Mouse (Mus musculus): ENCODE measurements at regions not wholly inside any gene's neighbourhood (a gene's known extent, or its start where the extent isn't known, plus 50 kb on each side); places are given as distances from the start of the nearest gene placed in this dataset.

DNA sequence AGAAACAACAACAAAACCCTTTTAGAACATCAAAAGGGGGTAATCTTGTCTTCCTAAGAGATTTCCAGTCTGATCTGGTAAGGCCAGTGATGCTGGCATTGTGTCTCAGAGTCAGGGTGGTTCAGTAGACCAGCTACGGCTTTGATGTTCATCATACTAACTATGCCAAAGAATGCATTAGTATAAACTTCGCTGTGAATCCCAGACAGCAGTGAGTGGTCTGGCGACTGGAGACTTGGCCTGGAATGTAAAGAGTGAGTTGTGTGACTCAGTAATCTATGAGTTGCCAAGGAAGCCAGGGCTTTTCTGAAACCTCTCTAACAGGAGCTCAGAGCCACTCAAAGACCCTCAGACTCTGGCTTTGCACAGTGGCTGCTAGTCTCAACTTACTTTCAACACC, 288.1 kb upstream of the Foxq1 start:
- 65% methylated on average over 3 of the region's 3 CpGs for WGBS

DNA sequence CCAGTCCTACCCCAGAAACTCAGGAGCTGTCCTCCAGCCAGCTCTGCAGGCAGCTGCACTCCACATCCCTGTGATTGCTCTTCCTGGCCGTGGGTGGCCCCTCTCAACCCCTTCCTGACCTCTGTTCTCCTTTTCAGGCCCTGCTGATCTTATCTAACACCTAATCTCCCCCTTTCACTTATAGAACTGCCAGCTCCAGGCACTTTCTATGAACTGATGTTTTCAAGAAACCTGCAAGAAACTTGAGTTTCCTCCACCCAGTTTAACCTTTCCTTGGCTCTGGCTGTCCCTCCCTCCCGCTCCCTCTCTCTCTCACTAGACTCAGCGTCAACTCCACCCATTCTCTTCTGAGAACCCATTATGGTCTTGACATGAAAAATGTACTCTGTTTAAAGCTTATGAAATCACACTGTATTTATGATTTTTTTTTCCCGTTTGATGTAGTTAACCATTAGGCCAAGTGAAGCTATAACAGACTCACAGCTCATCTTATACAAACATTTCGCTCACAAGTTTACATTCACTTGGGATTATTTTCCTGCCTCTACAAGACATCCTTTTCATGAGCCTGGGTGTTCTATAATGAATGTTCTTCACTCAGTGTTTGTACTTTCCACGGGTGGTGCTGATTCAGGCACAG, 279.8 kb upstream of the Foxq1 start:
- 45% methylated on average over 6 of the region's 6 CpGs for WGBS
- no peaks in the 10 kb centered on the region for H3K4me1 ChIP-seq (ENCODE audit: control insufficient read depth, insufficient read depth, insufficient read length, low read length)
- no peak for TF ChIP-seq CTCF (IDR thresholded peaks at IDR 0.05; ENCODE audit: extremely low read depth, insufficient read length, insufficient replicate concordance, low read depth, low read length)
- TF ChIP-seq POLR2A (IDR thresholded peaks at IDR 0.05; ENCODE audit: low read depth, low read length): no peak
- H3K36me3 ChIP-seq (ENCODE audit: control insufficient read depth, insufficient read depth, low read length): no peaks in the 10 kb centered on the region
- no peak overlapping the region for H3K4me3 ChIP-seq (ENCODE audit: low read depth, low read length)
- H3K27ac ChIP-seq (ENCODE audit: insufficient read depth, low read depth, low read length): no peak overlapping the region
- H3K27me3 ChIP-seq (ENCODE audit: control insufficient read depth, insufficient read depth, low read length): no peaks in the 10 kb centered on the region

More for the DNA sequence above, 288.1 kb upstream of the Foxq1 start:
- Histone ChIP-seq H3K27me3 (ENCODE audit: control insufficient read depth, insufficient read depth, low read length) (no peaks in the 10 kb centered on the region), H3K27ac (ENCODE audit: insufficient read depth, low read depth, low read length) (no peak overlapping the region), H3K4me3 (ENCODE audit: low read depth, low read length) (no peak overlapping the region), H3K36me3 (ENCODE audit: control insufficient read depth, insufficient read depth, low read length) (no peaks in the 10 kb centered on the region), H3K4me1 (ENCODE audit: control insufficient read depth, insufficient read depth, insufficient read length, low read length) (no peaks in the 10 kb centered on the region)
- TF ChIP-seq POLR2A (IDR thresholded peaks at IDR 0.05; ENCODE audit: low read depth, low read length) (no peak), CTCF (IDR thresholded peaks at IDR 0.05; ENCODE audit: extremely low read depth, insufficient read length, insufficient replicate concordance, low read depth, low read length) (no peak)

DNA sequence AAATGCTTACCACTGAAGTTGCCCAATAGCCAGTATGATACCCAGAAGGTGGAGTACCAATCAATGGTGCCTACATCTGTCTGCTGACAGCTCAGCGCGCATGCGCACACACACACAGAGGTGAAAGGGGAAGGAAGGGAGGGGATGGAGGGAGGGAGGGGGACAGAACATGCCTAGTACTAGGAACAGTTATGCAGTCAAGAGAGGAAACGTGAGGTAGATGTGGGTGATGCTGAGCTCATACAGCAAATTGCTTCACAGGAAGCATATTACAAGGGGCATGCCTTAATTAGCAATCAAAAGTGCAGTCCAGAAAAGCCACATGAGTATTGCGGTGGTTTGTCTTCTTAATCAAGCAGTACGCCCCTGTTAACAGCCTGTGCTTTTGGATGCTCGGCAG, 265.3 kb upstream of the Foxq1 start:
- Histone ChIP-seq H3K4me1 (ENCODE audit: control insufficient read depth, insufficient read depth, insufficient read length, low read length) (no peaks in the 10 kb centered on the region), H3K27ac (ENCODE audit: insufficient read depth, low read depth, low read length) (no peak overlapping the region), H3K27me3 (ENCODE audit: control insufficient read depth, insufficient read depth, low read length) (no peaks in the 10 kb centered on the region), H3K36me3 (ENCODE audit: control insufficient read depth, insufficient read depth, low read length) (no peaks in the 10 kb centered on the region), H3K4me3 (ENCODE audit: low read depth, low read length) (no peak overlapping the region)
- 84% methylated on average over 7 of the region's 7 CpGs for WGBS
- TF ChIP-seq CTCF (IDR thresholded peaks at IDR 0.05; ENCODE audit: extremely low read depth, insufficient read length, insufficient replicate concordance, low read depth, low read length) (no peak), POLR2A (IDR thresholded peaks at IDR 0.05; ENCODE audit: low read depth, low read length) (no peak)

DNA sequence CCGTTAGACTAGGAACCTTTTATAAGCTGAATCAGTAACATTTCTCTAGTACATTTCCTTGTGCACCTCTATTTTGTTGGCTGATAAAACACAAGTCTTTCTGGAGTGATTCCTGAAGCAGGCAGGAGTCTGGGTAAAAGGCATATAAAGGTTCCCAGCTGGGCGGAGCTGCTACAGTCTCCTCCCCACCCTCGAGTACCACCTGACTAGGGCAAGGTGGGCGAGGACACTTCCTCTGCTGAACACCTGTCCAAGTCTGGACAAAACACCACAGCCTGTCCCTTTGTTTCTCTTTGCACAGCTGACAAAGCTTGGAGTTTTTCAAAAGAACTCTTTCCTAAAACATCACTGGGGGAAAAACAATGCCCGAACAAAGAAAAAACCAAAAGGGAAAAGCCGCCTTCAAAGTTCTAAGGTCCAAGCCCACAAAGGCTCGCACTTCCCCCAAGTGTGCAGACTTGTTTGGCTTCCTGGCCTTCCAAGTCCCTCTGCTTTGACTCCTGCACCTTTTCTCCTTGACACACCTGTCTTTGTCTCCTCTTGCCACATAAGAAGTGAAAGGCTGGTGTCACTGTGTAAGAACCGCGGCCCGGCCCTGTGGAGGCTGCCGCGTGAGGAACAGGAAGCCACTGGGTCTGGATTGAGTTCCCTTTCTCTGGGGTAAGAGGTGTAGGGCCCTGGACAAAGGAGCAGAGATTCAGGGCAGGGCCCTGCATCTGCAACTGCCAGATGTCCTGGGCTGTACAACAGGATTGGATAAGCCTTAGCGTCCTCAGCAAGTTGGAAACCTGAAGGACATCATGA, 263.1 kb upstream of the Foxq1 start:
- Histone ChIP-seq H3K4me1 (ENCODE audit: control insufficient read depth, insufficient read depth, insufficient read length, low read length) (no peaks in the 10 kb centered on the region), H3K27ac (ENCODE audit: insufficient read depth, low read depth, low read length) (no peak overlapping the region), H3K36me3 (ENCODE audit: control insufficient read depth, insufficient read depth, low read length) (no peaks in the 10 kb centered on the region), H3K4me3 (ENCODE audit: low read depth, low read length) (no peak overlapping the region), H3K27me3 (ENCODE audit: control insufficient read depth, insufficient read depth, low read length) (no peaks in the 10 kb centered on the region)
- TF ChIP-seq CTCF (IDR thresholded peaks at IDR 0.05; ENCODE audit: extremely low read depth, insufficient read length, insufficient replicate concordance, low read depth, low read length) (no peak), POLR2A (IDR thresholded peaks at IDR 0.05; ENCODE audit: low read depth, low read length) (no peak)
- 40% methylated on average over 13 of the region's 13 CpGs for WGBS

DNA sequence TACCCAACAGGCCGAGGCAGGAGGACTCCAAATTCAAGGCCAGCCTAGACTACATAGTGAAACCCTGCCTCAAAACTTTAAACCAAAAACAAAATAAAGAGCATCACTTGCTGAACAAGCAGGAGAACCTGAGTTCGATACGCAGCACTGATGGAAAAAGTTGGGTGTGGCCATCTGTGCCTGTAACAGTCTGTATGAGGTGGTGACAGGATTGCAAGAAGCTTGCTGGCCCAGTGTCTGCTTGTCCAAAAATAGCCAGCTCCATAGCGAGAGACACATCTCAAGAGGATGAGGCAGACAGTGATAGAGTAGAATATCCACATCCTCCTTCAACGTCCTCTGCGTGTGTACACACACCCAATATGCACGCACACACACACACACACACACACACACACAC, 261.9 kb upstream of the Foxq1 start:
- no peaks in the 10 kb centered on the region for H3K4me1 ChIP-seq (ENCODE audit: control insufficient read depth, insufficient read depth, insufficient read length, low read length)
- 85% methylated on average over 7 of the region's 7 CpGs for WGBS
- no peak overlapping the region for H3K4me3 ChIP-seq (ENCODE audit: low read depth, low read length)
- H3K27ac ChIP-seq (ENCODE audit: insufficient read depth, low read depth, low read length): no peak overlapping the region
- no peaks in the 10 kb centered on the region for H3K36me3 ChIP-seq (ENCODE audit: control insufficient read depth, insufficient read depth, low read length)
- TF ChIP-seq CTCF (IDR thresholded peaks at IDR 0.05; ENCODE audit: extremely low read depth, insufficient read length, insufficient replicate concordance, low read depth, low read length) (no peak), POLR2A (IDR thresholded peaks at IDR 0.05; ENCODE audit: low read depth, low read length) (no peak)
- no peaks in the 10 kb centered on the region for H3K27me3 ChIP-seq (ENCODE audit: control insufficient read depth, insufficient read depth, low read length)

DNA sequence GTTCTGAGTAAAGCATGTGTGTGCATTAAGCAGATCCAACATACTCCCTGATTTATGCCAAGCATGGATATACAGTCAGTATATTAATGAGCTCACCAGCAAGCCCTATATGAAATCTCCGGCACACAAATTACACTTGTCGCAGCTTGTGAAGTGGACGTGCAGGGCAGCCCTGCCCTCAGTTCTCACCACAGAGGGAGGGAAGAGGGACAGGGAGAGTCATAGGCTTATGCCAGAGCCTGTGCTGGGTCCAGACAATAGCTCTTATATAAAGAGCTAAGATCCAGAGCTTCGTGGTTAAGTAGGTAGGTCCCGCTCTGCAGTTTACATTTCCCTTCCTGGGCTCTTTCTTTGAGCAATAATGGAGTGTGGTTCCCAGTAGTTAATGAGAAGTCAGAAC, 252.7 kb upstream of the Foxq1 start:
- TF ChIP-seq POLR2A (IDR thresholded peaks at IDR 0.05; ENCODE audit: low read depth, low read length) (no peak), CTCF (IDR thresholded peaks at IDR 0.05; ENCODE audit: extremely low read depth, insufficient read length, insufficient replicate concordance, low read depth, low read length) (no peak)
- Histone ChIP-seq H3K4me1 (ENCODE audit: control insufficient read depth, insufficient read depth, insufficient read length, low read length) (no peaks in the 10 kb centered on the region), H3K27me3 (ENCODE audit: control insufficient read depth, insufficient read depth, low read length) (no peaks in the 10 kb centered on the region), H3K36me3 (ENCODE audit: control insufficient read depth, insufficient read depth, low read length) (no peaks in the 10 kb centered on the region), H3K4me3 (ENCODE audit: low read depth, low read length) (no peak overlapping the region), H3K27ac (ENCODE audit: insufficient read depth, low read depth, low read length) (no peak overlapping the region)
- WGBS: 78% methylated on average over 5 of the region's 5 CpGs

DNA sequence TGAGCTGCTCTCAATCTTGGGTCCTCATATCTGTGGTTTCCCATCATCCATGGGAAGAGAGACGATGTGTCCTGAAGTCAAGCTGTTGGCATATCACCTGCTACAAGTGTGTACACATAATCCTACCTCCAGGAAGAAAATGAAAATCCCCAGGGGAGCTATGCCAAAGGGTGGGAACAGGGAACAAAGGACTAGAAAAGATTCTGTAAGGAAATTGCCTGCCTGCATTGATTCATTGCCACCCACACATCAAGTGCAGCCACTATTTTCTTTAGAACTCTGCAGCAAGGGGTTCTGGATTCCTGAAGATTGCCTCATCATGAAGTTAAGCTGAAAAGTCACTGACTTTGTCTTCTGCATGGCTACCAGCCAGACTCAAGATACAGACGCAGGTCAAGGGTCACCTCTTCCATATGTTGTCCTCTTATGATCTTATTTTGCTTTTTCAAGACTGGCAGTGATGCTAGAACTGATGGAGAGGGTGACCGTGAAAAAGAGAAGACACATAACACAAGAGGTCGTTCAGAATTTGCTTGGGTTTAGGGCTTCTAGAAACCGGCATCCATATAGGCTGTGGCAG, 251.6 kb upstream of the Foxq1 start:
- Histone ChIP-seq H3K4me1 (ENCODE audit: control insufficient read depth, insufficient read depth, insufficient read length, low read length) (peaks cover 2% of the 10 kb centered on the region; the same call in 1 of the 2 replicates), H3K27me3 (ENCODE audit: control insufficient read depth, insufficient read depth, low read length) (no peaks in the 10 kb centered on the region), H3K27ac (ENCODE audit: insufficient read depth, low read depth, low read length) (no peak overlapping the region), H3K36me3 (ENCODE audit: control insufficient read depth, insufficient read depth, low read length) (no peaks in the 10 kb centered on the region), H3K4me3 (ENCODE audit: low read depth, low read length) (no peak overlapping the region)
- 65% methylated on average over 5 of the region's 5 CpGs for WGBS
- TF ChIP-seq CTCF (IDR thresholded peaks at IDR 0.05; ENCODE audit: extremely low read depth, insufficient read length, insufficient replicate concordance, low read depth, low read length): no peak
- TF ChIP-seq POLR2A (IDR thresholded peaks at IDR 0.05; ENCODE audit: low read depth, low read length): no peak

Data from small intestine, adult 2 months (tissue).